Mouse (Mus musculus) heart, postnatal 14 days (tissue): ENCODE results near the gene Hectd1. TPM values are rescaled to one million over a fixed set of nuclear protein-coding genes. Genes with fewer than 3 reads are reported as not detected.

Experiments used
- DNase-seq, 2 experiments: peaks; one replicate each; pipeline ENCODE4 v3.0.0; 2021 to 2022
- intact Hi-C: fragments of 180-260 bp; cut with DNase I; formaldehyde crosslinking; loops from one replicate; pipeline ENCODE4 v1.15.1; 2025
- total RNA-seq, 2 experiments: library from RNA; stranded (reverse); gene quantifications; 2 replicates each; pipeline ENCODE4 v1.2.3; 2021

Hectd1 gene
- total RNA-seq, 2 experiments from 2014 or later, result 85.9 to 89.6 TPM

GRCm38 (mm10) chr12:51817815-51818613, 11.3 kb downstream of the Hectd1 start:
- no peak for DNase-seq

GRCm38 (mm10) chr12:51811388-51812140, 17.8 kb downstream of the Hectd1 start:
- no peak for DNase-seq
- intact Hi-C loops, result no loop called here

More at GRCm38 (mm10) chr12:51817815-51818613, 11.3 kb downstream of the Hectd1 start:
- intact Hi-C loops, result no loop called here

GRCm38 (mm10) chr12:51810564-51810963, 18.8 kb downstream of the Hectd1 start:
- DNase-seq, result no peak
- intact Hi-C loops, result no loop called here

- peak in 1 of 2 experiments; percentile 10 for DNase-seq
- intact Hi-C loops, result no loop called here
These were observed 44.5 kb downstream of the Hectd1 start for GRCm38 (mm10) chr12:51784842-51785241.

- intact Hi-C loops, result no loop called here
These were observed 60.6 kb downstream of the Hectd1 start for GRCm38 (mm10) chr12:51768702-51769101.

GRCm38 (mm10) chr12:51767454-51767853, 61.9 kb downstream of the Hectd1 start:
- intact Hi-C loops, result no loop called here
- DNase-seq, result no peak

More at GRCm38 (mm10) chr12:51768702-51769101, 60.6 kb downstream of the Hectd1 start:
- DNase-seq, result no peak

GRCm38 (mm10) chr12:51759374-51759773, 70.0 kb downstream of the Hectd1 start:
- intact Hi-C loops, result no loop called here
- no peak for DNase-seq

- intact Hi-C loops, result no loop called here
- DNase-seq, result no peak
These were observed 72.8 kb downstream of the Hectd1 start for GRCm38 (mm10) chr12:51756599-51756961.

GRCm38 (mm10) chr12:51755938-51756598, 73.3 kb downstream of the Hectd1 start:
- intact Hi-C loops, result no loop called here
- DNase-seq, result no peak

- intact Hi-C loops, result loop anchor here (10.0 kb wide), 1 partner anchor 343 kb away; no protein-coding TSS in a partner anchor
- no peak for DNase-seq
These were observed 82.0 kb downstream of the Hectd1 start for GRCm38 (mm10) chr12:51747348-51747747.

GRCm38 (mm10) chr12:51744957-51745356, 84.4 kb downstream of the Hectd1 start:
- no peak for DNase-seq
- intact Hi-C loops, result loop anchor here (10.0 kb wide), 1 partner anchor 340 kb away; no protein-coding TSS in a partner anchor

GRCm38 (mm10) chr12:51741690-51742089, 87.6 kb downstream of the Hectd1 start:
- intact Hi-C loops, result loop anchor here (2.0 to 10.0 kb wide), 2 partner anchors 75 to 337 kb away; no protein-coding TSS in a partner anchor
- DNase-seq, result peak; percentile 39 to 64

GRCm38 (mm10) chr12:51736807-51737206, 92.5 kb downstream of the Hectd1 start:
- intact Hi-C loops, result no loop called here
- DNase-seq, result no peak

- no peak for DNase-seq
- intact Hi-C loops, result no loop called here
These were observed 93.0 kb downstream of the Hectd1 start for GRCm38 (mm10) chr12:51736381-51736780.

GRCm38 (mm10) chr12:51735840-51736271, 93.5 kb downstream of the Hectd1 start:
- no peak for DNase-seq
- intact Hi-C loops, result no loop called here

GRCm38 (mm10) chr12:51734605-51735211, 94.6 kb downstream of the Hectd1 start:
- no peak for DNase-seq
- intact Hi-C loops, result no loop called here

- intact Hi-C loops, result loop anchor here (5.0 kb wide), 1 partner anchor 38 kb away; the partner anchor contains the start of genes Ap4s1 and Strn3
- no peak for DNase-seq
These were observed 99.5 kb downstream of the Hectd1 start for GRCm38 (mm10) chr12:51729827-51730226.

GRCm38 (mm10) chr12:51729058-51729457, 100.3 kb downstream of the Hectd1 start:
- intact Hi-C loops, result loop anchor here (5.0 kb wide), 1 partner anchor 37 kb away; the partner anchor contains the start of genes Ap4s1 and Strn3
- peak; percentile 59 to 70 for DNase-seq

GRCm38 (mm10) chr12:51721836-51722235, 107.5 kb downstream of the Hectd1 start:
- intact Hi-C loops, result no loop called here
- DNase-seq, result no peak

- DNase-seq, result no peak
- intact Hi-C loops, result no loop called here
These were observed 110.7 kb downstream of the Hectd1 start for GRCm38 (mm10) chr12:51718617-51719016.
